Mouse (Mus musculus) bone marrow macrophage, adult 2 months (primary cell): Measurements from ENCODE around the gene Clint1.

Experiments used
- CTCF ChIP-seq: IDR thresholded peaks from 2 replicates; pipeline ENCODE4 v1.5.1; 2012; ENCODE audit warnings: low read depth, mild to moderate bottlenecking, low read length, moderate library complexity
- POLR2A ChIP-seq: IDR thresholded peaks from 2 replicates; pipeline ENCODE4 v1.6.1; 2012; ENCODE audit warnings: mild to moderate bottlenecking, low read depth, low read length, borderline replicate concordance

DNA sequence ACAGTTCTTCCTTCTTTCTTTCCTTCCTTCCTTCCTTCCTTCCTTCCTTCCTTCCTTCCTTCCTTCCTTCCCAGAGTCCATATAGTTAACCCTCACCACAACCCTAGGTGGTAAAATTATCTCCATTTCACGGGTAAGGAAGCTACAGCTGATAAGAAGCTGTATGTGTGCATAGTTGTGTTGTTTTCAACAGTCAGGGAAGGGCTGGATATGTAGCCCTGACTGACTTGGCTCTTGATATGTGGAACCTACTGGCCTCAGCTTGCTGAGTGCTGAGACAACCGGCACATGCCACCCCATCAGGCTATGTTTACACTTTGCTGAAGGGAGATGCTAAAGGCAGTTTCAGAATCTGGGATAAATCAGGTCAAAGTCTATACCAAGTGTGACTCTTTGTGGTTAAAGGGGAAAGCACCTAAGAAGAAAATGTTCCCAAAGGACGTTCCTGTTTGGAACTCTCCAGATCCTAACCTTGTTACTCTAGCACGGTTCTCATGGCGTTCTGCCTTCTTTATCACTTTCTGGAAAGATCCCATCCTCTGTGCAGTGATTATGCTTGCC, 14.5 kb upstream of the Clint1 start:
- TF ChIP-seq CTCF (no peak), POLR2A (no peak)
